Mouse (Mus musculus): ENCODE data around the gene Tmem235. TPM values are rescaled to one million over a fixed set of nuclear protein-coding genes. Genes with fewer than 3 reads are reported as not detected.
A peak's percentile ranks its signal among the peaks of the same experiment; 100 is the strongest.
"Not testable (repeated sequence)": the region's sequence is repeated elsewhere in the genome, so short reads cannot be mapped to it uniquely, and the experiment has no call there.

Tmem235 gene
- polyA plus RNA-seq, 1 experiment: not detected

DNA sequence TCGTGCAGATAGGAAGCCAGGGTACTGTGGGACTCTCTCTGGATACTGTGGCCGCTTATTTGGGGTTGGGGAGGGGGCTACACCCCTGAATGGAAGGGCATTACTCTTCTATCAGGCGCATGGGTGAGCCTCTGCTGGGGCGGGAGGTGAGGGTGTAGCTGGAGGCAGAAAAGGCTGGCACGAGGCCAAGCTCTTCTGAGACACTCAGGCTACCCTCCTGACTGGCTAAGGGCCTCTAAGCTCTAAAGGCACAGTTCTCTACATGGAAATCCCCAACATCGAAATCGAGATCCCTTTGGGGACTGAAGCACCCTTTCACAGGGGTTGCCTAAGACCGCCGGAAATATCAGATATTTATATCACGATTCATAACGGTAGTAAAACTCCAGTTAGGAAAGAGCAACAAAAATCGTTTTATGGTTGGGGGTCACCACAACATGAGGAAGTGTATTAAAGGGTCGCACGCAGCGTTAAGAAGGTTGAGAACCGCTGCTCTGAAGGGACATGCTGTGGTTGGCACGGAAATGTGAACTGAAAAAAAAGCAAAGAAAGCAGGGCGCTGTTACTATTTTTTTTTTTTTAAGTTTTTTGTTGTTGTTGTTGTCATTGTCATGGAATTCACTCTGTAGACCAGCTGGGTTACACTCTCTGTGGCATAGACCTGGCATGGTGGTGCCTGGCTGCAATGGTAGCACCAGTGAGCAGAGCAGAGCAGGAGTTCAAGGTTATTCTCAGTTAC lies 32.2 kb upstream of the Tmem235 start:
- TF ChIP-seq CTCF (IDR thresholded peaks at IDR 0.05; ENCODE audit: control insufficient read depth, insufficient read depth, low read length): no peak
- no peak for TF ChIP-seq POLR2A (IDR thresholded peaks at IDR 0.05; ENCODE audit: borderline replicate concordance, control insufficient read depth, low read depth, low read length)
- WGBS: 25% methylated on average over 18 of the region's 18 CpGs
- H3K27ac ChIP-seq (ENCODE audit: control insufficient read depth, insufficient read depth, low read depth, low read length, poor library complexity): peak overlapping the region; percentile 79
- H3K4me1 ChIP-seq (ENCODE audit: control insufficient read depth, insufficient read depth, low read length): peaks cover 12% of the 10 kb centered on the region
- H3K4me3 ChIP-seq (replicated peaks; ENCODE audit: control insufficient read depth, low read depth, low read length): peak overlapping the region; percentile 40

DNA sequence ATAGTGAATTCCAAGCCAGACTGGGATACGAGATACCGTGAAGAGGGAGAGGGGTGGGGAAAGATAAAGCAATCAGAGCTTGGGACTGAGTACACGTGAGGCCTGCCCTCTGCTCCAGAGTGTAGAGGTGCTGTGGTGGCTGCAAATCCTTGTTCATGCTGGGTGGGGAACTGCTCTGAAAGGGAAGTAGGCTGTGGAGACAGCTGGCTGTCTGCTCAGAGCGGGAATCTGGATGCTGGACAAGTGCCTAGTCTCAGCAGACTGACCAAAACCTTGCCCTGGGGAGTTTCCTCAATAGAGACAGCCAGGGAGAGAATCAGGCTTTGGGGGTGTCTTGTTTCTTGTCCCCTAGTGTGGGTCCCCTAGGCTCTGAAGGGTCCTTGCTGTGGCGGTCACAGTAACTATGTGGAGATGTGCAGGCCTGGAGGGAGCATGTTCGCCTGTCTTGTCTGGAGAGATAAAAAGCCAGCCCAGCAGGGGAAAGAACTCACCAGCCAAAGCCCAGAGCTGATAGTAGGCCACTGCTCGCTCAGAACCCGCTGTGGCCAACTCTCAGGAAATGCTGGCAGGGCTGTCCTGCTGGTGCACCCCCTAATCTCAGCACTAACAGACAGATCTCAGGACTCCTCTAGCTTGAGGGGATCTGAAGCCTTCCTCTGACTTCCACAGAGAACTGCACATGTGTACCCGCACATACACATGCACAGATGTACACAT lies 31.5 kb upstream of the Tmem235 start:
- no peak for TF ChIP-seq CTCF (IDR thresholded peaks at IDR 0.05; ENCODE audit: control insufficient read depth, insufficient read depth, low read length)
- no peak for TF ChIP-seq POLR2A (IDR thresholded peaks at IDR 0.05; ENCODE audit: borderline replicate concordance, control insufficient read depth, low read depth, low read length)
- WGBS: 32% methylated on average over 9 of the region's 9 CpGs
- Histone ChIP-seq H3K27ac (ENCODE audit: control insufficient read depth, insufficient read depth, low read depth, low read length, poor library complexity) (peak overlapping the region; percentile 79), H3K4me3 (replicated peaks; ENCODE audit: control insufficient read depth, low read depth, low read length) (no peak overlapping the region), H3K4me1 (ENCODE audit: control insufficient read depth, insufficient read depth, low read length) (peaks cover 12% of the 10 kb centered on the region)

DNA sequence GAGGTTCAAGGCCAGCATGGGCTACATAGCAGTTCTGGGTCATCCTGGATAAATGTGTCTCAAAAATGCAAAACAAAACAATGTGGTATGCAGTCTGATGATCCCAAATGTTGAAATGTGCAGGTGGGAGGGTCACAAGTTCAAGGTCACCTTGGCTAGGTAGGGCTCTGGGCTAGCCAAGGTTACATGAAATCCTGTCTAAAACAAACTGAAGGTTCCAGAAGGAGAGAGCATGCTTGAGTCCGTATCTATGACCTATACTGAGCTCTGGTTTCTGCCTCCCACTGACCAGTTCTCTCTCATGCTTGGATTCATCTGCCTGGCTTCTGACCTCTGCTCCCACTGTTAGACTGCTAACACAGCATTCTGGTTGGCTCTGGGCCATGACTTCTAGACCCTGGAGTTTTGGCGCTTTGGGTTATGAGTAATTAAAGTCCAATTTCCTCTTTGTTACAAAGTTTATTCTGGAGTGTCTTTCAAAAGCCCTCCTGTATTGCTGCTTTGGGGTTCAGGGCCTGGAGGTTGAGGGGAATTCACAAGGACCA lies 30.8 kb upstream of the Tmem235 start:
- WGBS: 62% methylated on average over 2 of the region's 2 CpGs
- peaks cover 12% of the 10 kb centered on the region for H3K4me1 ChIP-seq (ENCODE audit: control insufficient read depth, insufficient read depth, low read length)
- H3K4me3 ChIP-seq (replicated peaks; ENCODE audit: control insufficient read depth, low read depth, low read length): no peak overlapping the region
- no peak for TF ChIP-seq POLR2A (IDR thresholded peaks at IDR 0.05; ENCODE audit: borderline replicate concordance, control insufficient read depth, low read depth, low read length)
- no peak for TF ChIP-seq CTCF (IDR thresholded peaks at IDR 0.05; ENCODE audit: control insufficient read depth, insufficient read depth, low read length)
- H3K27ac ChIP-seq (ENCODE audit: control insufficient read depth, insufficient read depth, low read depth, low read length, poor library complexity): peak overlapping the region; percentile 79

DNA sequence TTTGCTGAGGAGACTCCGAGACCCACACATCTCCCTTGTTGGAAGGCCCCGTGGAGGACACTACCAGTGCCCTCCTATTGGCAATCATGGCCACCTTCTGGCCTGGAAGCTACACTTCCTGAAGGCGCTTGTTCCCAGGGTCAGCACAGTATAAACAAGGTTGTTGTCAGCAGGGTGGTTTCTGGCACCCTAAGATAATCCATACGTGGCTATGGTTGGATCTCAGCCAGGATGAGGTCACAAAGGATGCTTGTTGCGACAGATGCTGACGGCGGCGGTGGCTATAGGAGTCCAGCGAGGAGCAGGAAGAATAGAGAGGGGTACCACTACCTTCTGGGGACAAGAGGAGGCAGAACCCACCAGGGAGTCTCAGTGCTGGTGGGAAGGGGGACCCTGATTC lies 30.2 kb upstream of the Tmem235 start:
- TF ChIP-seq CTCF (IDR thresholded peaks at IDR 0.05; ENCODE audit: control insufficient read depth, insufficient read depth, low read length) (no peak), POLR2A (IDR thresholded peaks at IDR 0.05; ENCODE audit: borderline replicate concordance, control insufficient read depth, low read depth, low read length) (no peak)
- peak overlapping the region; percentile 50 for H3K4me3 ChIP-seq (replicated peaks; ENCODE audit: control insufficient read depth, low read depth, low read length)
- WGBS: 32% methylated on average over 9 of the region's 9 CpGs
- H3K4me1 ChIP-seq (ENCODE audit: control insufficient read depth, insufficient read depth, low read length): peaks cover 12% of the 10 kb centered on the region
- H3K27ac ChIP-seq (ENCODE audit: control insufficient read depth, insufficient read depth, low read depth, low read length, poor library complexity): peak overlapping the region; percentile 79

DNA sequence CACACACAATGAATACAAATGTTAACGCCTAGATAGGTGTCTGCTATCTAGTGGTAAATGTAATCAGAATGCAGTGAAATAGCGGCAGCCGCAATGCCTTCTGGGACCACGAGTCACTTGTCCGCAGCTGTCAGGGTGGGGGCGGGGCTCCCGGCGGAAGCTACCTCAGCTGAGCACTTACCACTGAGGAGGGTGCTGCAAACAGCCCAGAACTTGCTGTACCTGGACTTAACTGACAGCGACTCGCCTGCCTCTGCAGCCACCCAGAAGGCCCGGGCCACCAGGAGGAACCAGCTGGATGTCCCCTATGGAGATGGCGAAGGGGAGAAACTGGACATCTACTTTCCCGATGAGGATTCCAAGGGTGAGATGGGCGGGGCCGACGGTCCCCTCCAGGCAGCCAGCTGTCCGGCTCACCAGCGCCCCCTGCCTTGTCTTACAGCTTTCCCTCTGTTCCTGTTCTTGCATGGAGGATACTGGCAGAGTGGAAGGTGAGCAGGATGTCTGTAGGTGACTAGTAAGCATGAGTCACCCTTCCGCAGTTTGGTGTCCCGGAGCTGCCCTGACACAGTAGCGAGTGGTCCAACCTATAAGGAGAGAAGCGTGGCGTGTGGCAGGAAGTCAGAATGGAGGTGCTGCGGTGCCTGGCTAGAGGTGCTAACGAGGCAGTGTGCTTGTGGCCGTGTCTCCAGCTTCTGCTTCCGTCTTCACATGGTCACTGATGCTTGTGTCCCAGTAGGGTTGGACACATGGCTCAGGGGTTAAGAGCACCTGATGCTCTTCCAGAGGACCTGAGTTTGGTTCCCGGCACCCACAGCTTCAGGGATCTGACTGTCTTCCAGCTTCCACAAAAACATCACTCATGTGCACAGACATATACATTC lies 28.2 kb upstream of the Tmem235 start:
- Histone ChIP-seq H3K27ac (ENCODE audit: control insufficient read depth, insufficient read depth, low read depth, low read length, poor library complexity) (peak overlapping the region; percentile 96), H3K4me3 (replicated peaks; ENCODE audit: control insufficient read depth, low read depth, low read length) (peak overlapping the region; percentile 91), H3K4me1 (ENCODE audit: control insufficient read depth, insufficient read depth, low read length) (peaks cover 14% of the 10 kb centered on the region)
- WGBS: 4% methylated on average over 28 of the region's 28 CpGs
- peak; percentile 58; the same call in 1 of the 2 replicates for TF ChIP-seq POLR2A (IDR thresholded peaks at IDR 0.05; ENCODE audit: borderline replicate concordance, control insufficient read depth, low read depth, low read length)
- peak; percentile 85 for TF ChIP-seq CTCF (IDR thresholded peaks at IDR 0.05; ENCODE audit: control insufficient read depth, insufficient read depth, low read length)

DNA sequence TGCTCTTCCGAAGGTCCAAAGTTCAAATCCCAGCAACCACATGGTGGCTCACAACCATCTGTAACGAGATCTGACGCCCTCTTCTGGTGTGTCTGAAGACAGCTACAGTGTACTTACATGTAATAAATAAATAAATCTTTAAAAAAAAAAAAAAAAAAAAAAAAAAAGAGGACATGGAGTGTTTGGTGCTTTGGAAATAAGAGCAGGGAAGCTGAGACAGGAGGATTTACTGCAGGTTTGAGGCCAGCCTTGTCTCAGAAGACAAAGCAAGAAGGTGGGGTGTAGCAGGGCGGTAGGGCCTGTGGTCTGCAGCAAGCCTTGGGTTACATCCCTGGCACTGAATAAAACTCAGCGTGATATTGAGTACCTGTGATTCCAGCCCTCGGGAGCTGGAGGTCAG lies 27.0 kb upstream of the Tmem235 start:
- 88% methylated on average over 6 of the region's 6 CpGs for WGBS
- H3K27ac ChIP-seq (ENCODE audit: control insufficient read depth, insufficient read depth, low read depth, low read length, poor library complexity); H3K4me3 ChIP-seq (replicated peaks; ENCODE audit: control insufficient read depth, low read depth, low read length): not testable (repeated sequence)
- H3K4me1 ChIP-seq (ENCODE audit: control insufficient read depth, insufficient read depth, low read length): peaks cover 11% of the 10 kb centered on the region

DNA sequence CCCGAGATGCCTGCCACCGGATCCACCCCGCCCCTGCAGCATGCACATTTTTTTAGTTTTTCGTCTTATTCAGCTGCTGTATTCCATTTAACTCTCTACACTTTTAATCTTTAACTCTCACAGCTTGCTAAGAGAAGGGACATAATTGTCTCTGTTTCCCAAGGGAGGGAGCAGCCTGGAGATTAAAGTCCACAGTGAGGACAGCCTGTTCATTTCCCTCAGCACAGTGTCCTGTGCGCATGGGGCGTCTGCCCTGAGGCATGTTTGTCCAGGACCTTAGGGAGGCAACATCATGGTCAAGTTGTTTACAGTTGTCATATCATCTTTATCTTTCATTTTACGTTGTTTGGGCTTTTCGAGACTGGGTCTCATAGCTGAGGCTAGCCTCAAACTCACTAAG lies 26.5 kb upstream of the Tmem235 start:
- Histone ChIP-seq H3K4me1 (ENCODE audit: control insufficient read depth, insufficient read depth, low read length) (peaks cover 9% of the 10 kb centered on the region), H3K4me3 (replicated peaks; ENCODE audit: control insufficient read depth, low read depth, low read length) (no peak overlapping the region), H3K27ac (ENCODE audit: control insufficient read depth, insufficient read depth, low read depth, low read length, poor library complexity) (no peak overlapping the region)
- WGBS: 90% methylated on average over 8 of the region's 8 CpGs
- TF ChIP-seq POLR2A (IDR thresholded peaks at IDR 0.05; ENCODE audit: borderline replicate concordance, control insufficient read depth, low read depth, low read length): no peak
- no peak for TF ChIP-seq CTCF (IDR thresholded peaks at IDR 0.05; ENCODE audit: control insufficient read depth, insufficient read depth, low read length)

DNA sequence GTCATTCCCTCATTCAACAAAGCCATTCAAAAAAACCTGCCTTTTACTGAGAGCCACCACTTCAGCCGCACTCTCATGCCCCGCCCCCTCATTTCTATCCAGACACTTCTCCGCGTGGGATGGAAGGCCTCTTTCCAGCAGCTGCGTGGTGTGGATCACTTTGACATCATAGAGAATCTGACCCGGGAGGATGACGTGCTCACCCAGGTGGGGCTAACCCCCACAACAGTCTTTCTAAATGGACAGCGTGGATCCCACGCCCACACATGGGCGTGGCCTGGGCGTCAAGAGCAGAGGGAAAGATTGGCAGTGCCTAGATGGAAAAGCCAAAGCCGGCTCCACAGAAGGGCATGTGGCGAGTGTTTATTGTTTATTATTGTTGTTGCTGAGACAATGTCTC lies 24.2 kb upstream of the Tmem235 start:
- H3K4me1 ChIP-seq (ENCODE audit: control insufficient read depth, insufficient read depth, low read length): peaks cover 8% of the 10 kb centered on the region

More for the DNA sequence above, 24.2 kb upstream of the Tmem235 start:
- 49% methylated on average over 13 of the region's 13 CpGs for WGBS
- Histone ChIP-seq H3K27ac (ENCODE audit: control insufficient read depth, insufficient read depth, low read depth, low read length, poor library complexity) (no peak overlapping the region; the same call in 1 of the 2 replicates), H3K4me3 (replicated peaks; ENCODE audit: control insufficient read depth, low read depth, low read length) (no peak overlapping the region)
- TF ChIP-seq CTCF (IDR thresholded peaks at IDR 0.05; ENCODE audit: control insufficient read depth, insufficient read depth, low read length): no peak
- TF ChIP-seq POLR2A (IDR thresholded peaks at IDR 0.05; ENCODE audit: borderline replicate concordance, control insufficient read depth, low read depth, low read length): no peak
